Mouse (Mus musculus) embryonic fibroblast, embryonic 13.5 days (primary cell): Measurements from ENCODE around the gene Zmiz1.

Experiments
- CTCF ChIP-seq: IDR thresholded peaks from 2 replicates; pipeline ENCODE4 v1.5.1; 2011; ENCODE audit warnings: mild to moderate bottlenecking, control low read depth, low read length, moderate library complexity, borderline replicate concordance; ENCODE audit not compliant: insufficient read depth
- POLR2A ChIP-seq: IDR thresholded peaks from 2 replicates; pipeline ENCODE4 v1.6.1; 2011; ENCODE audit warnings: low read depth, mild to moderate bottlenecking, control low read depth, low read length, moderate library complexity

GRCm38 (mm10) chr14:25489336-25490078 lies 30.5 kb downstream of the Zmiz1 start:
- TF ChIP-seq POLR2A = no peak
- TF ChIP-seq CTCF = no peak
